Mouse (Mus musculus) stomach, embryonic 14.5 days (tissue): ENCODE results near the gene 1600002K03Rik. TPM values are rescaled to one million over a fixed set of nuclear protein-coding genes. Genes with fewer than 3 reads are reported as not detected.

Experiments used
- ATAC-seq: fragments of 200-750 bp; cut with Nextera tagmentation; 2 replicates; pipeline ENCODE4 v1.8.0; 2017; ENCODE audit warnings: low read depth, moderate TSS enrichment; ENCODE audit not compliant: insufficient number of reproducible peaks, insufficient read depth, low FRiP score
- H3K27ac ChIP-seq: fragments of 300-500 bp; sonication (generic); 2 replicates; pipeline ENCODE4 v1.5.1; 2014; ENCODE audit warnings: mild to moderate bottlenecking, low read length, moderate library complexity, mixed read lengths
- H3K27me3 ChIP-seq: fragments of 300-500 bp; sonication (generic); 2 replicates; pipeline ENCODE4 v1.6.1; 2014; ENCODE audit warnings: low read length, control low read depth, mixed read lengths; ENCODE audit not compliant: control insufficient read depth, insufficient read depth
- H3K36me3 ChIP-seq: fragments of 300-500 bp; sonication (generic); 2 replicates; pipeline ENCODE4 v1.6.1; 2014; ENCODE audit warnings: mild to moderate bottlenecking, control low read depth, low read length, moderate library complexity, mixed read lengths; ENCODE audit not compliant: control insufficient read depth, insufficient read depth
- H3K4me1 ChIP-seq: fragments of 300-500 bp; sonication (generic); 2 replicates; pipeline ENCODE4 v1.6.1; 2014; ENCODE audit warnings: low read length, control low read depth, mixed read lengths; ENCODE audit not compliant: control insufficient read depth, insufficient read depth
- H3K4me2 ChIP-seq: fragments of 300-500 bp; sonication (generic); replicated peaks from 2 replicates; pipeline ENCODE4 v1.6.1; 2014; ENCODE audit warnings: low read depth, low read length, control low read depth
- H3K4me3 ChIP-seq: fragments of 300-500 bp; sonication (generic); 2 replicates; pipeline ENCODE4 v1.5.1; 2014; ENCODE audit warnings: low read depth, low read length, control low read depth
- H3K9ac ChIP-seq: fragments of 300-500 bp; sonication (generic); replicated peaks from 2 replicates; pipeline ENCODE4 v1.6.1; 2014; ENCODE audit warnings: low read depth, mild to moderate bottlenecking, control low read depth, low read length, moderate library complexity, mixed read lengths
- H3K9me3 ChIP-seq: fragments of 300-500 bp; sonication (generic); 2 replicates; pipeline ENCODE4 v1.6.1; 2016; ENCODE audit warnings: low read depth, low read length, control low read depth; ENCODE audit not compliant: control insufficient read depth
- WGBS: fragments of 180-500 bp; shearing (Covaris S2); extraction: QIAGEN DNeasy Blood & Tissue Kit; methylation state at CpG from one replicate; pipeline ENCODE4 v1.1.7; 2014; 5-methylcytosine and 5-hydroxymethylcytosine counted together
- polyA plus RNA-seq: library from polyadenylated mRNA; unstranded; fragments of >200 nt; fragmentation: Nextera tagmentation; extraction: Ambion mirVana; gene quantifications from 2 replicates; pipeline ENCODE4 v1.2.1, GENCODE M21; 2014

Gene 1600002K03Rik
- polyA plus RNA-seq, 1 experiment from 2014 or later: 13.9 TPM

DNA sequence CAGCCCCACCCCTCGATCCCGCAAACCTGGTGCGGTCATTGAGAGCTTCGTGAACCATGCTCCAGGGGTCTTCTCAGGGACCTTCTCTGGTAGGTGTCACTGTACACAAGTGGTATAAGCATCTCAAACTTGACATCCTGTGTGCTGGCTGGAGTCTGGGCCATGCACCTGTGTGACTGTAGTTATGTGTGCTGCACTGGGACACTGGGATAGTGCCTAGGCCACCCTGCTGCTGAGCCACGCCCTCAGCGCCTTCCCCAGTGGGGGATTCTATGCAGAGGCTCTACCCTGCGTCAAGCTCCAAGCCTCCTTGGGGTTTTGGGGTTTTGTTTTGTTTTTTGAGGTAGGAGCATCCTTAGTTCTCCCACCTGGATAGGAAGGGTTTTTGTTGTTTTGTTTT, 18.4 kb upstream of the 1600002K03Rik start:
- Histone ChIP-seq H3K27me3 (no peaks in the 10 kb centered on the region), H3K4me2 (no peak overlapping the region), H3K9me3 (no peaks in the 10 kb centered on the region), H3K9ac (no peak overlapping the region), H3K36me3 (peaks cover 64% of the 10 kb centered on the region), H3K4me3 (no peak overlapping the region), H3K4me1 (peaks cover 62% of the 10 kb centered on the region), H3K27ac (no peak overlapping the region)
- 85% methylated on average over 7 of the region's 7 CpGs for WGBS
- ATAC-seq: no peak

DNA sequence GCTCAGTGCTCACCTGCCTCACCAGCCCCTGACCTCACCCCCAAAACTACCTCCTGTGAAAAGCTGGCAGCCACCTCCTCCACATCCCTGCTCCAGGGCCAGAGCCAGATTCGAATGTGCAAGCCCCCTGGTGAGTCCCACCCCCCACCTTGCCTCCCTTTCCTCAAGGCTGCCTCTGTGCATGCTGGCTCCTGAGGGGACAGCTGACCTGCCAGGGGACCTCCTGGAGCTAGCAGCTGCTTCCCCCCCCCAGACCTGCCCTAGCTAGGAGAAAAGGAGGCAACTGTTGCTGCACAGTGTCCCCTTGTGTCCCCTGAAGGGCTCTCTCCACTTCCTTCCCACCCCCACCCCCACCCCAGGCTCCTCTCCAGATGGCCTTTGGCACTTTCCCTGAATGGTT, 17.5 kb upstream of the 1600002K03Rik start:
- H3K36me3 ChIP-seq: peaks cover 64% of the 10 kb centered on the region
- H3K4me1 ChIP-seq: peaks cover 66% of the 10 kb centered on the region

DNA sequence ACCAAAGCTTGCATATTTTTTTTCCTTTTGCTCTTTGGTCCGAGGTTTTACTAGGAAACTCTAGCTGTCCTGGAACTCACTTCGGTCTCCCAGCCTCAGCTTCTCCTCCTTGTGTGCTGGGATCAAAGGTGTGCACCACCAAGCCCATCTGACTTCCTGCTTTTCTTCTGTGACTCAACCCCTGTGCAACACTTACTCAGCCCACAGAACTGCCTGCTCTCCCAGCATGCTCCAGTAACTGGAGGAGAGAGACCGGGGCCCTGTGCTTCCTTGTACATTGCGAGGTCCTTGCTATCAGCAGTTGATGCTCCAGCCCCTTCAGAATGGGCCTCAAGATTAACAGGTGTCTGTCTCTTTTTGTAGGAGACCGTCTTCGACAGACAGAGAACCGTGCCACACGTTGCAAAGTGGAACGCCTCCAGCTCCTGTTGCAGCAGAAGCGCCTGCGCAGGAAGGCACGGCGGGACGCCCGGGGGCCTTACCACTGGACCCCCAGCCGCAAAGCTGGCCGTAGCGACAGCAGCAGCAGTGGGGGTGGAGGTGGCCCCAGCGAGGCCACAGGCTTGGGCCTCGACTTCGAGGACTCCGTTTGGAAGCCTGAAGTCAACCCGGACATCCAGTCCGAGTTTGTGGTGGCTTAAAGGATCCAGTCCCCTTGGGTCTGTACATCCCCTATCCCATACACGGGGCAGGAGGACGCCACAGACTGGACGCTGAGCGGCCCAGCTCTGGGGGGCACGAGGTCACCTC, 16.6 kb upstream of the 1600002K03Rik start:
- no peak overlapping the region for H3K4me3 ChIP-seq
- no peak for ATAC-seq
- no peak overlapping the region for H3K4me2 ChIP-seq
- H3K9me3 ChIP-seq: no peaks in the 10 kb centered on the region
- 84% methylated on average over 29 of the region's 29 CpGs for WGBS
- H3K9ac ChIP-seq: no peak overlapping the region
- peak overlapping the region; percentile 96; the same call in 1 of the 2 replicates for H3K27ac ChIP-seq
- H3K36me3 ChIP-seq: peaks cover 64% of the 10 kb centered on the region
- peaks cover 75% of the 10 kb centered on the region for H3K4me1 ChIP-seq
- no peaks in the 10 kb centered on the region for H3K27me3 ChIP-seq

More for the DNA sequence above, 17.5 kb upstream of the 1600002K03Rik start:
- H3K4me3 ChIP-seq: no peak overlapping the region
- H3K9me3 ChIP-seq: no peaks in the 10 kb centered on the region
- H3K9ac ChIP-seq: no peak overlapping the region
- 50% methylated on average over 1 of the region's 1 CpGs for WGBS
- peak overlapping the region; percentile 44; the same call in 1 of the 2 replicates for H3K27ac ChIP-seq
- H3K27me3 ChIP-seq: no peaks in the 10 kb centered on the region
- ATAC-seq: no peak
- H3K4me2 ChIP-seq: no peak overlapping the region

DNA sequence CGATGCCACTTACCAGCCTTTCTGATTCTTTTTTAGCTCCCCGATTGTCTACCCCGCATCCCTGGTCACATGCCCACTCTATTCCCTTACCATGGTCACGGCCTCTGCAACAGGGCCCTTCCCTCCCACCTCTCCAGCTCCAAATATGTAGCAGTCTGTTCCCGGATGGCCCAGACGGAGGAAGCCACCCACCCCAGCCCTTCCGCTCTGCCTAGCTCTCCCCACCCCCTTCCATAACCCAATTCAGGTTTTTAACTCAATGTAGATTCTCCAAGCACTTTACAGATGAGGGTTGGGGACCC, 16.0 kb upstream of the 1600002K03Rik start:
- H3K27ac ChIP-seq: peak overlapping the region; percentile 96; the same call in 1 of the 2 replicates
- no peak overlapping the region for H3K4me3 ChIP-seq
- no peaks in the 10 kb centered on the region for H3K9me3 ChIP-seq
- peaks cover 81% of the 10 kb centered on the region for H3K4me1 ChIP-seq
- no peak for ATAC-seq
- 49% methylated on average over 7 of the region's 7 CpGs for WGBS
- H3K4me2 ChIP-seq: no peak overlapping the region
- peaks cover 59% of the 10 kb centered on the region for H3K36me3 ChIP-seq
- no peaks in the 10 kb centered on the region for H3K27me3 ChIP-seq
- no peak overlapping the region for H3K9ac ChIP-seq

DNA sequence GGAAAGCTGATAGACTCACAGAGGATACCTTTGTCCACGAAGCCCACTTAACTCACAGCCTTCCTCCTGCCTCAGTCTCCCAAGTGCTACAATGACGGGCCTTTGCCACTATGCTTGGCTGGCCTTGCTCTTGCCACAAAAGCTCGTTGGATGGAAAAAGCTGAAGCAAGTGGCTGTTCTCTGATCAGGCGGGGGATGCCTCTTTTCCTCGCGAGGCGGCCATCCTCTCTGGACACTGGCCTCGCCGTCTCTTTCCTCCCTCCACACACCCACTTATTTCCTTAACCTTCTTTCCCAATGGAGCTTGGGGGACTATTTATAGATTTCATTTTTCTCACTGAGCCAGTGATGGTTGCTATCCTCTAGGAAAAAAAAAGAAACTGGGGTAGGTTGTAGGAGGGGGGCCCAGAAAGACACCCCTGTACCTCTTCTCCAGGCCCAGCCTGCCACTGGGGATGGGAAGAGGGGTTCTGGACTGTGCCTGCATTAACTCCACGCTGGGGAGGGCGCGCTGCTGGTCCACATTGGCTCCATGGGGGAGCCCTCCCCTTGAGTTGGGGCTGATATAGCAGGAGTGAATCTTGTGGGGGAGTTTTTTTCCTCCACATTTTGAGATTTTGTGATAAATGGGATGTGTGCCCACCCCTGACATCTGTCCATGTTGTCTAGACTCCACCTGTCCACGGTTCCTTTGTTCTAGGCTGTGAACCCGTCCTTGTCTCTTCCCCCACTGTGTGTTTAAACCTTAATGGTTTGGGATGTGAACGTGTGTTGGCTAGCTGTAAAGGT, 15.4 kb upstream of the 1600002K03Rik start:
- ATAC-seq: no peak
- H3K4me1 ChIP-seq: peaks cover 86% of the 10 kb centered on the region
- no peaks in the 10 kb centered on the region for H3K9me3 ChIP-seq
- H3K36me3 ChIP-seq: peaks cover 54% of the 10 kb centered on the region
- H3K27me3 ChIP-seq: no peaks in the 10 kb centered on the region
- H3K27ac ChIP-seq: peak overlapping the region; percentile 96
- H3K4me3 ChIP-seq: no peak overlapping the region
- H3K4me2 ChIP-seq: no peak overlapping the region
- 59% methylated on average over 15 of the region's 15 CpGs for WGBS
- H3K9ac ChIP-seq: no peak overlapping the region

DNA sequence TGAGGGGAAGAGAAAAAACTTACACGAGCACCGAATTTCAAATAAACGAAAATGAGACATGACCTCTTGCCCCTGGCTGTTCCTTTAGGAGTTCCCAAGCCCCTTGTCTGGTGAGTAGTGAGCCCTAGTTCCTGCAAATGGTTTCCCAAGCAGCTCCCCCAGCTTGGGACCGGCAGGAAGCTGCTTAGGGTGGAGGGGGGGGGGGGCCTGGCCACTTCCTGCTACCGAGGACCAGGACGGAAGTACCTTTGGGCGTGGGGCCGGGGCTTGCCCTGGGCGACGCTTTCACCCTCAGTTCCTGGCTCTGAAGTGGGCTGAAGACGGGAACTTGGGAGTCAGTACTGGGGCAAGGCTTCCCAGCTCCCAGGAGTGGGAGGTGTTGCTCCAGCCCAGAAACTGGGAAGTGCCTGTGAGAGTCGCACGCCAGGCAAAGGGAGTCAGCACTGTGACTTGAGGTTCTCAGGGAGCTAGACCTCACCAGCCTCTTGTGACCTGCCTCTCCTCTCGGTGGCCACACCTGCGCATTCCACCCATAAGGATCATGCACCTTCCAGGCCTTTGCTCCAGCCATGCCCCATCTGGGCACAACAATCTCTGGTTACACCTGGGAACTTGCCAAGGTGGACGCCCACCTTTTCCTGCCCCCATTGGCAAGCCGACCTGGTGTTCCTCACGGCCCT, 14.3 kb upstream of the 1600002K03Rik start:
- no peaks in the 10 kb centered on the region for H3K9me3 ChIP-seq
- no peak overlapping the region; the same call in 1 of the 2 replicates for H3K9ac ChIP-seq
- no peak overlapping the region; the same call in 1 of the 2 replicates for H3K4me3 ChIP-seq
- peaks cover 81% of the 10 kb centered on the region for H3K4me1 ChIP-seq
- WGBS: 10% methylated on average over 18 of the region's 18 CpGs
- H3K27me3 ChIP-seq: no peaks in the 10 kb centered on the region
- peak overlapping the region; percentile 77 for H3K4me2 ChIP-seq
- no peak for ATAC-seq
- peak overlapping the region; percentile 96 for H3K27ac ChIP-seq
- H3K36me3 ChIP-seq: peaks cover 43% of the 10 kb centered on the region

DNA sequence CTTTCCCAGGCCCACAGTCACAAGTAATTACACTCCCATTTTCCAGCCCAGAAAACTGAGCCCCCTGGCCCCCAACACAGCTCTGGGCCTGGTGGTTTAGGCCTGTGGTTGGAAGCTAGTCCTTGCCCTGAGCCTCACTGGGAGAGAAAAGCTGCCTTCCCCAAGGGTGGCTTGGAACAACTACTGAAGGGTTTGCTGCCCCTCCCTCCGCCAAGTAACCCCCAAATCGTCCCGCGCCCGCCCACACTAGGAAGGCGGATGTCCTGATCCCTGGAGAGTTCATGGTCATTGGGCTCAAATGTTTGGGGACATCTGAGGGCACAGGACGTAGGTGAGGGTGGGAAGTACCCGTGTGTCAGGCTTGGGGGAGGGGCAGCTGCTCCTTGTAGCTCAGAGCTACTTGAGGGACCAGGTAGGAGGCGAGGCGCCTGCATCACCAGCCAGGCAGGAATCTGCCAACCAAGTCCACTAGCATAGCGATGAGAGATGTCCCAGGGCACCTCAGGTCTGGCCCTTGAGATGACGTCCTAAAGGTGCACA, 13.7 kb upstream of the 1600002K03Rik start:
- Histone ChIP-seq H3K27ac (peak overlapping the region; percentile 96), H3K9me3 (no peaks in the 10 kb centered on the region), H3K36me3 (peaks cover 36% of the 10 kb centered on the region), H3K4me2 (peak overlapping the region; percentile 77), H3K27me3 (no peaks in the 10 kb centered on the region), H3K4me1 (peaks cover 80% of the 10 kb centered on the region), H3K9ac (no peak overlapping the region), H3K4me3 (peak overlapping the region; percentile 32)
- 6% methylated on average over 12 of the region's 12 CpGs for WGBS
- ATAC-seq: peak; percentile 0; the same call in 1 of the 2 replicates
